Mouse (Mus musculus) ES-Bruce4 (cell line): ENCODE measurements around the gene Sbf2.

Experiments
- CTCF ChIP-seq: IDR thresholded peaks from one replicate; pipeline ENCODE4 v1.8.1; 2011; ENCODE audit warnings: low read depth, low read length
- EP300 ChIP-seq: IDR thresholded peaks from 2 replicates; pipeline ENCODE4 v1.6.1; 2011; ENCODE audit warnings: low read depth, low read length; ENCODE audit not compliant: insufficient read depth

- TF ChIP-seq EP300 (no peak), CTCF (no peak)
Measured at GRCm38 (mm10) chr7:110543341-110543740, 71.4 kb downstream of the Sbf2 start.
